Mouse (Mus musculus) MN1 (cell line): Measurements from ENCODE around the gene Heg1.

Experiments used
- DNase-seq: peaks from one replicate; pipeline ENCODE4 v3.0.0-alpha.2; 2016; ENCODE audit warnings: low spot score

Heg1 gene

DNA sequence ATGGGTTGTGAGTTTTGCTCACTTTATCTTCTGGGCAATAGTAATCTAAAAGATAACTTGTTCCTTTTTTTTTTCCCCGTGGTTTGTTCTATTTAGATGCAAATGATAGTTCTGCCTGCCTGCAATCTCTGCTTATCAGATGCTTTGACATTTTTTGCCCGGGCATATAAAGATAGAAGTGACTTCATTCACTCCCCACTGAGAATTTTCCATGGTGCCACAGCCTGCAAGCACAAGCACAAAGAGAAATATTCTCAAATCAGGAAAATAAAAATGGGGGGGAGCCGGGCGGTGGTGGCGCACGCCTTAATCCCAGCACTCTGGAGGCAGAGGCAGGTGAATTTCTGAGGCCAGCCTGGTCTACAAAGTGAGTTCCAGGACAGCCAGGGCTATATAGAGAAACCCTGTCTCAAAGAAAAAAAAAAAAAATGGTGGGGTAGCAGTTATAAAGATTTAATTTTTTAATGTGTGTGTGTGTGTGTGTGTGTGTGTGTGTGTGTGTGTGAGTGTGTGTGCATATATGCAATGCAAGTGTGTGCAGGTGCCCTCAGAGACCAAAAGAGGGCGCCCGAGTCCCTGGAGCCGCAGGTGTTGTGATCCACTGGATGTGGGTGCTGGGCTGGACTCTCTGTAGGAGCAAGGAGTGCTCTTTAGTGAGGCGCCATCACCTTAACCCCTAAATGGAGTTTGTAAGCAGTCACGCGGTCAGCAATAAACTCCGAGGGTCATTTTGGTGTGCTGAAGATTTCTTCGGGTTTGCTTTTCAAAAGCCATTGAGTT, 22.1 kb downstream of the Heg1 start:
- DNase-seq, result no peak

DNA sequence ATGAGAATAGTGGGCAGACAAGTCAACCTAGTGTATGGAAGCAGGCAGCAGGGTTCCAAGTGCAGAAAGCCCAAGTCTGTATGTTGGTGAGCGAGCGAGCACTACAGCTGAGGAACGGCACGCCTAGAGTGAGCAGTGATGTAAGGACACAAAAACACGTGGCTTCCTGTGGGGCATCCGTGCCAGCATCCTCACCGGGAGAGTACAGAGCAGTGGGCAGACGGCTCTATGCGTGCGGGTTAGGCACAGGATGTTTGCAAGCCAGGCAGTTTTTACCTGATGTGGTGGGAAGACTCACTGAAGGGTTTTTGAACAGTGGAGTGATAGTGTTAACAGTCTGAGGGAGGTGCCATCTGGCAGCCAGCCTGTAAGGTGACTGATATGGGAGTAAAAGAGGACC, 23.9 kb downstream of the Heg1 start:
- no peak for DNase-seq

DNA sequence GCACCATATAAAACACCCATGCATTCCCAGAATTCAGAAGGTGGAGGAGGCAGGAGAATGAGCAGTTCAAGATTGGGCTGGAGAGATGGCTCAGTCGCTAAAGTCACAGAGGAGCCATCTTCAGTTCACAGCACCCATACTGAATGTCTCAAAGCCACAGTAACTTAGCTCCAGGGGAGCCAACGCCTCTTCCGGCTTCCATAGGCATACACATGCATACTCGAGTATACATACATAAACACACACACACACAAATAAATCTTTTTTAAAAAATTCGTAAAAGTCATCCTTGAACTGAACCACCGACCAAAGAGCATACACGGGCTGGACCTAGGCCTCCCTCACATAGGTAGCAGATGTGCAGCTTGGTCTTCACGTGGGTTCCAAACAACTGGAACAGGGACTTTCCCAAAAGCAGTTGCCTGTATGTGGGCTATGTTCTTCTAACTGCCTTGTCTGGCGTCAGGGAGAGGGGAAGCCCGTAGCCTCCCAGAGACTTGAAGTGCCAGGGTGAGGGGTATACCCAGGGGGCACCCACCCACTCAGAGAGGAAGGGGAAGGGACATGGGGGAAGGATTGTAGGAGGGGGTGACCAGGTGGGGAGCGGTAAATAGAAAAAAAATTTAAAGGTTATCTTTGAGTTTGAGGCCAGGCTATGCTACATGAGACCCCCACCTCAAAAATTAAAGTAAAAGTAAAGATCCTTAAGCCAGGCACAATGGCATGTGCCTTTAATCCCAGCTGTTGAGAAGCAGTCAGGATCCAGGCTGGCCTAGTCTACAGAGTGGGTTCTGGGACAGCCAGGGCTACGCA, 24.6 kb downstream of the Heg1 start:
- no peak for DNase-seq

DNA sequence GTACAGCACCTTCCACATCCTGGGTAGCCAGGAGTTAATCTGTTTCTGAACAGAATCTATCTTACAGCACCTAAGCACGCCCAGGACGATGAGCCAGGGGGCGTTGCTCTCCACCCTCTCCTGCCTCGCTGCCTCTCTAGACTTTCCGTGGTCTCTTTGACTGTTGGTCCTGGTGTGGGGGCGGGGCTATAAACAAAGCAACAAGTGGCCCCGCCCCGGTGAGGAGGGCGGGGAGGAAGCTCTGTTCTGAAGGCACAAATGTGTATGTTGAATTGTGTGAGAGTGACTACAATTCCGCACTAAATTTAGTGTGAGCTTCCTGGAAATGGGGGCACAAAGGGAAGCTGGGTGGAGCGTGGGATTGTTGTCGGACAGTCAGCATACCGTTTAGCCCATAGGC, 30.1 kb downstream of the Heg1 start:
- DNase-seq, result no peak

DNA sequence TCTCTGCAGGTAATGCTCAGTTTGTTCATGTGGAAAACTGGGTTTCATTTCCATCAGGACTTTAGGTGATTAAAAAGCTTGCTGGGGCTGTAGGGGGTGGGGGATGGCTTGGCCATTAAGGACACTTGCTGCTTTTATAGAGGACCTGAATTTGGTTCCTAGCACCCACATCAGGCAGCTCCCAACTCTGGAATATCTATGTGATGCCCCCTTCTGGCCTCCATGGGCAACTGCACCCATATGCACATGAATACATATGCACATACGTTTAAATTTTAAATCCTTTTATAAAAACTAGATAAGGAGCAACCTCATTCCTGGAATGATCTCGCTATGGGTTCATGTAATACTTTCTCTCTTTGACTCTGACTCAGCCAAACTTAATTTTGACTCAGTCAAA, 39.1 kb downstream of the Heg1 start:
- DNase-seq, result no peak

DNA sequence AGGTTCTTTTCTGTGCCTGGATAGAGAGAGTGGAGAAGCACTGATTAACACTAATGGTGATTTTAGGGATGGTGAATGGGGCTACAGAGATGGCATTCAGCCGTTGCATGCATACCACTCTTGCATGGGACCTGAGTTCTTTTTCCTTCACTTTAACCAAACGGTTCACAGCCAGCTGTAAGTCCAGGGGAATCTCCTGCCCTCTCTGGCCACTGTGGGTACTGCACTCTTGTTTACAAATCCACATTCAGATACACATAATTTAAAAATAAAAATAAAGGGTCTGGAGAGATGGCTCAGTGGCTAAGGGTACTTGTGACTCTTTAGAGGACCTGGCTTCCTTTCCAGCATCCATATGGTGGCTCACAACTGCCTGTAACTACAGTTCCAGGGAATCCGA, 39.8 kb downstream of the Heg1 start:
- no peak for DNase-seq

DNA sequence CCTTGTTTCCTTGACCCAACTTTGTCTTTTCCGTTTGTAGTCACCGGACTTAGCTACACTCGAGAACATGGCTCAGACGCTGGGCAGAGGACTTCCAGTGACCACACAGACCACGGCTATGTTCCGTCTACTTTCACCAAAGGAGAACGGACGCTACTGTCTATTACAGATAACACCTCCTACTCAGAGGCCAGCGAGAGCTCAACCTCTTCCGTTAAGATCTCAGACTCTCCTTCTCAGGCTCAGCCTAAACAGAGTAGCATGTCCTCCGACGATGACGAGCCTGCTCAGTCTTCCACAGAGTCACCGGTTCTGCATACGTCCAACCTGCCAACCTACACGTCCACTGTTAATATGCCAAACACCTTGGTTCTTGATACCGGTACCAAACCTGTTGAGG, 42.1 kb downstream of the Heg1 start:
- DNase-seq, result no peak

DNA sequence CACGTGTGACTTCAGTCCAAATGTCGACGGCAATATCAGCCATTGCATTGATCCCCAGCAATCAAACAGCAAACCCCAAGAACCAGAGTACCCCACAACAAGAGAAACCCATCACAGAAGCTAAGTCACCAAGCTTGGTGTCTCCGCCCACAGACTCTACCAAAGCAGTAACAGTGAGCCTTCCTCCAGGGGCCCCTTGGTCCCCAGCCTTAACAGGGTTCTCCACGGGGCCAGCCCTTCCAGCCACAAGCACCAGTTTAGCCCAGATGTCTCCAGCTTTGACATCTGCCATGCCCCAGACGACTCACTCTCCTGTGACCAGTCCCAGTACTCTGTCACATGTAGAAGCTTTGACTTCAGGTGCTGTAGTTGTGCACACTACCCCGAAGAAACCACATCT, 42.7 kb downstream of the Heg1 start:
- no peak for DNase-seq

DNA sequence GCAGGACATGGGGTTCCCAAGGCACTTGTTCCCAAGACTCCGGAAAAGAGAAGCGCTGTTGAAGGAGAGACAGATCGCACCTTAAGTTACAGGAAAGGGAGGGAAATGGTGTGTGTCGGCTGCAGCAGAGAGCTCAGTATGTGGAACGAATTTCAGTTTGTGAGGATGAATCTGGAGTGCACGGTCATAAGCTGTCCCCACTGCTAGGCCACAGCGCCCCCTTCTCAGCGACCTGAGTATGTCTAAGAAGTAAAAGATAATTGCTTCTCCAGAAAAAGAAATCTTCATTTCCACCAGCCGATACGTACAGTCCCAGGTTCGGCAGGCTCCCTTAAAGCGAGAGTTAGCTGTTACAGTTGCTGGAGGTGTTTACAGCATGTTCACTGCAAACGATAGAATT, 44.3 kb downstream of the Heg1 start:
- DNase-seq, result no peak

DNA sequence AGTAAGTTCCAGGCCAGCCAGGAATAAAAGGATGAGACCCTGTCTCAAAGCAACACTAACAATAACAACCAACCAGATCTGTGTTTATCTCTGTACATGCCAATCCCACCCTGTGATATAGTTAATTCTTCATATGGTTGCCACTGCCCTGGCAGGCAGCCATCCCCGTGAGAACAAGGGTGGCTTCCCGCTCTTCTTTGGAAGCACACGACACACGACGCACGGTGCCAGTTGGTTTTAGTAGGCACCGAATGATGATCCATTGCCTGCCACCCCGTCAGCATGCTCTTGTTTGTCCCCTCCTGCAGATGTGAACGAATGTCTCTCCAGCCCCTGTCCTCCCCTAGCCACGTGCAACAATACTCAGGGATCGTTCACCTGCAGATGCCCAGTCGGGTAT, 47.1 kb downstream of the Heg1 start:
- DNase-seq, result no peak

DNA sequence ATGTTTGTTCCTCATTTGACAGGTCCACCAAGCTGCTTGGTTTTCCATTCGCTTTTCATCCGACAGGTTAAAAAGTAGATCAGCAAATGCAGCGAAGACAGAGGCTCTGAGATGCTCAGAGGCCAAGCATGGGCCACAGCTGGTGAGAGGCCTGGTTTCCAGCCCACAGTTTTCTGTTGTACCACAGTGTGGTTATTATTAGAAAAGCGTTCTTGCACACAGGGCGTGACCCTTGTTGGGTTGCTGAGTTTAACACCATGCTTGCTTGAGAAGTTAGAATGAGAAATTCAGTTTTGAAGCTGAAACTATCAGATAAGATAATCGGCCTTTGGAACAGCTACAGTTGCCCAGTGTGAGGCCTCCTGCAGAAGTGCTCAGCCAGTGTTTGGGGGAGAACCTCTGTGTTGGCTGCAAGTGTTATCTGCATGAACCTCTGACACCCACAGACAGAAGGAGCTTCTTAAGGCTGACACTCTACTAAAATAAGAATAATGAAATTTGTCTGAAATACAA, 48.1 kb downstream of the Heg1 start:
- no peak for DNase-seq

DNA sequence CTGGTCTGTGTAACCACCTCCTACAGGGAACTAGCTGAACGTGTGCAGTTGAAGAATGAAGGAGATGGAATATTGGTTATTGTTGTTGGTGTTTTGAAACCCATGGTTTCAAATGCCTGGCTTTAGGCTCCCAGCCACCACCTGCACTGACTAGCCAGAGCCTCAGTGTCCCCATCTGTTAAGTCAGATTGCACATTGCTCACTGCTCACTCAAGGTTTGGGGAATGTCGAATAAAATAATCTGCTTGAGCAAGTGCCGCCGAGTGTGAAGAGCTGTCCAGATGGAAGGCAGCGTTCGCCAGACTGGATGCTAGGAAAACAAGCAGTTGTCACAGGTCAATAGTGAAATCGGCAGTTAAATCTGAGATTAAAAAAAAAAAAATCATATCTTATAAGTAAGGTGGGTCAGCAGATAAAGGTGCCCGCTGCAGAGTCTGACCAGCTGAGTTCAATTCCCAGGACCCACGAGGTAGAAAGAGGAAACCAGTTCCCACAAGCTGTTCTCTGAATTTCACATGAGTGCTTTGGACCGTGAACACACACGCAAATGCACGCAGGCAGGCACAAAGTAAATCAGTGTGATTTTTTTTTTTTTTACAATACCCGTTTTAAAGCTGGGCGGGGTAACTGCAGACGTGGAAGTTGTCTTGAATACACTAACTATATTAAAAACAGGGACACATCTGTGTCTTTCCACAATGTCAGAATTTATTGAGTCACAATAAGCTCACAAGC, 48.8 kb downstream of the Heg1 start:
- no peak for DNase-seq

DNA sequence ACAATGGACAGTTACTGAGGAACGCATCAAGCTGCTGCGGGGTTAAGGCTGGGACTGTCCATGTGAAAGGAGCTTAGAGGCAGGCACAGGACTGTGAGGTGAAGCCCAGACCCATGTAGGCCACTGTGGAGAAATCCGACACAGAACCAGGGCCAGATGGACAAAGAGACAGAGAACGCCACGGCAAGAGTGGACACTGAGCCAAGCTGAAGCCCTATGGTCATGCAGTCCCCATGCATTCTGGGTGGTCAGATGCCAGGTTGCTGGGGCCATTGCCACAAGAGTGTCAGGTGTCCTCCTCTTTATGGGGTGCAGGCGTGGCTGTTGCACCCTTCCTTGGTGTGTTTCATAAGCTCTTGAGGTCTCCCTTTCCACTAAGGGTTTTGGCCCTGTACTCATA, 49.7 kb downstream of the Heg1 start:
- DNase-seq, result no peak

DNA sequence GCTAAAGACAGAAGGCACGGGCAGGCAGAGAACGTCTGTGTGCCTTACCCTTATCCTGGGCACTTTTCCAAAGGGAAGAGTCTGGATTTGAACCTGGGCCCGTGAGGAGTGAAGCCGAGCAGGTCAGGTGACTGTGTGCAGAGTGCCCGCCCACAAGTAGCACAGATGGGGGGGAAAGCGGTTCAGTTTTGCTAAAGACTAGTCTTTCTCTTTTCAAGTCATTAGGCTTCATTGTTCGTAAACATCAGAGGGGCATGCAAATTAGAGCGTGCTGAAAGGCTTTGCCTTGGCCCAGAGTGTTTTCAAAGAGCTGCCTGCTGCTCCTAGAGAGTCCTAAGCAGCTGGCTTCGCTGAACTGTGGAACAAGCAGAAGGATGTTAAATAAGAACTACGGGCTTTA, 50.4 kb downstream of the Heg1 start:
- DNase-seq, result no peak

DNA sequence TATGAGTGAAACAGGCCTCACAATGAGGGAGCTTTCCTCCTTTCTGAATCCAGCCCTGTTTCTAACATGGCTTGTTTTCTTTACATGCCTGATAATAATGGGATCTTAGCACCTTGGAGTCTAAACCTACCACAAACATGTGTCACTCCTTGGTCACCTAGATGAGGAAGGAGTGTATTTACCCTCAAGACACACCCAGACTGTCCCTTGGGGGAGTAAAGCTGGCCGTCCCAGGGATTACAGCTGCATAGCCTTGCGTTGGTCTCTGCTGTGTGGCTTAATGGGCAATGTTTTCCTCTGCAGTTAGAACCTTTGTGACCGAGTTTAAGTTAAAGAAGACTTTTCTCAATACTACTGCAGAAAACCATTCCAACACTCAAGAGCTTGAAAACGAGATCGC, 51.1 kb downstream of the Heg1 start:
- no peak for DNase-seq

DNA sequence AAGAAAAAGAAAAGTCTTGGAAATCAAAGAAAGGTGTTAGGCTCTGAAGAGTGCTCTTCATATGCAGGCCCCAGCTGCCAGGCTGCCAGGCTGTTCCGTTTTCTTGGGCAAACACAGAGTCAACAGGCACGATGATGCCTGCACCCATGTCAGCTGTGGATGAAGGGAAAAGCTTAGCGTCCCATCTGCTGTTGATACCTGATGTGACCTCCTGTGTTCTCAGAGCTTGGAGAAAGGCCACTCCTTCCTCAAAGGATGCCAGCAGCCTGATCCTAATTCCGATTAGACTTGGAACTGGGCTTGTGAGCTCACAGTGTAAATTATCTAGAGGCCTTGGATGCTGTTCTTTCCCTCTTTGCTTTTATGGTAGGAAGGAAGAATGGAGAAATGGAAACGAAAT, 51.6 kb downstream of the Heg1 start:
- DNase-seq, result peak; percentile 52

DNA sequence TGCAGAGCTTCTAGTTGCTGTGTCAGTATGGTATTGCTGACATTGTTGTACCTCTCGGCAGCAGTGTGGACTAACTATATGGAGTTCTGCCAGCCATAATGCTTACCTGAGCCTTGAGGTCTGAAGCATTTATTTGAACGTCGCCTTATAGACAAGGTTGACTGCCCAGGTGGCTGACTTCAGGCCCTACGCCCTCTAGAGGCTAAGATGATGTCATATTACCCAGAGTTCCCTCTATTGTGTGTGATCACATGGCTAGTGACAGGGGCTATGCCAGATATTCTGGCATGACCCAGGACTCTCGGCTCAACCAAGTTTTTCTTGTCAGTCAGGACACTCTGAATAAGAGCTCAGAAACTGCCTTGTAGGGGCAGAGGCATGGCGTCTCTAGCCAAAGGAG, 52.6 kb downstream of the Heg1 start:
- peak; percentile 36 for DNase-seq

DNA sequence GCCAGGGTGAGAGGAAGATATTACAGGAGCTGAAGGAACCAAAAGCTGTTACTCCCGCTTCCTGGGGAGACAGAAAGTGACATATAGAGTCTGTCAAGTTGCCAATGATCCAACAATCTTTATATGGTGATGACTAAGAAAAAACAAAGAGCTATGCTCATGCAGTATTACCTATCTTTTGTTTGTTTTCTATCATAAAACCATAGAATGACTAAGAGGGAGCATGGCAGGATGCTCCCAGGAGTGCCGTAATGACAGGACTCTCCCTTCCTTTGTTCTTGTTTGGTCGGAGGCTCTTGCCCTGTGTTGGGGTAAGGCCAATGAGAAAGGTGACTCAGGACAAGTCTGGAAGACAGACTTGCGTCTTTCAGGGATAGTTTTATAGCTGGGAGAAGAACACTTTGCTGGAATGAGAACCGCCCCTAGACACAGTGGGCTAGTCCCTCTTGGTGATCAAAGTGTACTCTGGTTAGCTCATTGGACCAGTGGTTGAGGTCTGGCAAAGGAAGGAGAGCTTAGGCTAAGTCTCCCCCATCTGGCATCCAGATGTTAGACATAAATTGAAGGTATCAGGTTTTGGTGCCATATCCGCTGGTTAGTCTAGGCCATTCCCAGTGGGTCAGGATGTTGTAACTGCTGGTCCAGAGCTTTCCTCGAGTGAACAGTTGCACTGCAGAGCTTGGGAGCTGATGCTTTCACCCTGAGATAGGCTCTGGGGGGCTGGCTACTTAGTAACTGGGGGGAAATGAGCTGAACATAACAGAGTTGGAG, 55.0 kb downstream of the Heg1 start:
- no peak for DNase-seq

DNA sequence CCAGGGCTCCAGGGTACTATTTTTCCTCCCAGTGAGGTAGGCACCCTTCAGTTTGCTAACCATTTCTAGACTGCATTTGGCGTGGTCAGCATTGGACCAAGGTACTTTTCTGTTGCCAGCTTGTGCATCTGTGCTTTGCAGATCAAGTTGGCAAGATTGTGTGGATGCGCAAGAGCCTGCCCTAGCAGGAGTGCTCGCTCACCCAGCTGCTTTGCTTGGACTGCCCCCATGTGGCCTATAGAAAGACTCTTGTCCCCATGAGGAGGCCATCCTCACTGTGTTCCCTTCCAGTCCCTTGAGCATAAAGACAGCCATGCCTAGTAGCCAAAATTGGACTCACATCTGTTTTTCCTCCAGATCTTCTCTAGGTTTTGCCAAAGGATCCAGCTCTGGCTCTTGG, 55.6 kb downstream of the Heg1 start:
- peak; percentile 43 for DNase-seq

DNA sequence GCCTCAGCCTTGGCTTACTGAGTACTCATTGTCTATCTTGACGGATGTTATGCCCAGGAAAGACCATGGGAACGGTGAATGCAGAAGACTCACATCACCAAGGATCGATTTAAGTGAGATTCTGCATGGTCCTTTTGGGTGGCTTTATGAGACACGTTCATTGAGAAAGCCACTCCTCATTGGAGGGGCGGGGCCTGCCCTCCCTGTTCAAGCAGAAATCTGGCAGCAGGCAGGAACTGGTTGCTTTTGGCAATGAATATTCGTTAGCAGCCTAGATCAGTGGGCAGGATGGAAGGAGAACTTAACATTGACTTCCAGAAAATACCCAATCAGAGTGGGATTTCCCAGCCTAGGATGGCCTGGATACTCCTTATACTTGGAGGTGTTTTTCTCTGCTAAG, 56.2 kb downstream of the Heg1 start:
- DNase-seq, result no peak

DNA sequence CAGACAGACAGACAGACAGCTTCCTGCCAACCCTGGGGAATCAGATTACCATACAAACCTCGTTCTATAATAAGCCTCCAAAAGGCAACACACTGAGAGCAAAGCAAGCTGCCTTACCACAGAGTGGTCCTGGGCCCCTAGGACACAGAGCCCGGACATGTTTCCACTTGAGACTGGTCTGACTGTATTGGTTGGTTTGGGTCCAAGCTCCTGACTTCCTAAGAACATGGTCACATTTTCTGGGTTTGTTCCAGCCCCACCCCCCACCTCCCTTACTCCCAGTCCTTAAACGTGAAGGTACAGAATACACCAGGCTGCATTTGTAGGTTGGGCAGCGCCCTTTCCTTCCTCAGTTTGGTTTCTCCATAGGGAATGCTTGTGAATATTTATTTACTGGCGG, 57.6 kb downstream of the Heg1 start:
- DNase-seq, result no peak

DNA sequence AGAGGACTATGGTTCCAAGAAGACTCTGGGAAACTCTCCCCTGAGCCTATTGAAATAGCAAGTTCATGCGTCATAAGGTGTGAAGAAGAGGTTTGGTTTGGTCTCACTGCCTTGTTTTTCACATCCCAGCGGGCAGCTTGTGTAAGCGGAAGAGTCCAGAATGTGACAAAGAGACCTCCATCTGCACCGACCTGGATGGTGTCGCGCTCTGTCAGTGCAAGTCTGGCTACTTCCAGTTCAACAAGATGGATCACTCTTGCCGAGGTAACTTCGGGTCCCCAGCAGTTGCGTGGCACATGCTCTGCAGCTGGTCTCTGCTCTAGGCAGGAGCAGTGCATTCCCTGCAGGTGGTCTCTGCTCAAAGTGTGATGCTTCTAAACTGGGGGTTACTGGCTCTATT, 58.1 kb downstream of the Heg1 start:
- DNase-seq, result no peak
